Mouse (Mus musculus): ENCODE data around the gene Hist1h2bl. TPM values are rescaled to one million over a fixed set of nuclear protein-coding genes. Genes with fewer than 3 reads are reported as not detected.

The Hist1h2bl gene
- polyA plus RNA-seq, 1 experiment, result 14.2 TPM

Other genes starting within 250 kb of the Hist1h2bl start
- 0.10 TPM in 1 of 2 replicates, not detected in the other for gene Nkapl, start 247.6 kb downstream of the Hist1h2bl start, polyA plus RNA-seq (2012; rRNA removed)
- 0.21 and 0.44 TPM in 2 replicates for gene Zkscan4, start 237.2 kb downstream of the Hist1h2bl start, polyA plus RNA-seq (2012; rRNA removed)
- not detected in 2 replicates for gene Gm10065, start 236.7 kb downstream of the Hist1h2bl start, polyA plus RNA-seq (2012; rRNA removed)
- 0.08 and 0.09 TPM in 2 replicates for gene AK157302, start 220.9 kb downstream of the Hist1h2bl start, polyA plus RNA-seq (2012; rRNA removed)
- gene Gm11273, start 214.7 kb downstream of the Hist1h2bl start, polyA plus RNA-seq (2012; rRNA removed), result 23.7 and 33.7 TPM in 2 replicates
- gene Zkscan8, start 185.0 kb downstream of the Hist1h2bl start, polyA plus RNA-seq (2012; rRNA removed), result 1.7 and 2.7 TPM in 2 replicates
- not detected in 2 replicates for gene Olfr1366, start 173.3 kb downstream of the Hist1h2bl start, polyA plus RNA-seq (2012; rRNA removed)
- not detected in 2 replicates for gene Olfr1535, start 156.2 kb downstream of the Hist1h2bl start, polyA plus RNA-seq (2012; rRNA removed)
- not detected in 2 replicates for gene Olfr1364, start 134.4 kb downstream of the Hist1h2bl start, polyA plus RNA-seq (2012; rRNA removed)
- gene Olfr1362, start 102.1 kb downstream of the Hist1h2bl start, polyA plus RNA-seq (2012; rRNA removed), result not detected in 2 replicates
- not detected in 2 replicates for gene Olfr11, start 73.6 kb downstream of the Hist1h2bl start, polyA plus RNA-seq (2012; rRNA removed)
- gene Olfr1361, start 52.8 kb downstream of the Hist1h2bl start, polyA plus RNA-seq (2012; rRNA removed), result not detected in 2 replicates
- not detected in 2 replicates for gene Olfr1360, start 38.7 kb downstream of the Hist1h2bl start, polyA plus RNA-seq (2012; rRNA removed)
- not detected in 2 replicates for gene Olfr1359, start 18.0 kb downstream of the Hist1h2bl start, polyA plus RNA-seq (2012; rRNA removed)
- gene Hist1h2ai, start 279 bp upstream of the Hist1h2bl start, polyA plus RNA-seq (2012; rRNA removed), result 23.0 and 39.3 TPM in 2 replicates
- gene Hist1h3h, start 1.5 kb upstream of the Hist1h2bl start, polyA plus RNA-seq (2012; rRNA removed), result 33.4 and 59.9 TPM in 2 replicates
- gene Hist1h2bm, start 5.9 kb upstream of the Hist1h2bl start, polyA plus RNA-seq (2012; rRNA removed), result 4.5 and 5.5 TPM in 2 replicates
- 3.6 and 5.5 TPM in 2 replicates for gene Hist1h4j, start 18.9 kb upstream of the Hist1h2bl start, polyA plus RNA-seq (2012; rRNA removed)
- 44.1 and 68.7 TPM in 2 replicates for gene Hist1h4k, start 34.4 kb upstream of the Hist1h2bl start, polyA plus RNA-seq (2012; rRNA removed)
- 14.9 and 16.4 TPM in 2 replicates for gene Hist1h2ak, start 37.7 kb upstream of the Hist1h2bl start, polyA plus RNA-seq (2012; rRNA removed)
- gene Hist1h2bn, start 38.0 kb upstream of the Hist1h2bl start, polyA plus RNA-seq (2012; rRNA removed), result 3.5 and 9.7 TPM in 2 replicates
- gene Hist1h1b, start 64.5 kb upstream of the Hist1h2bl start, polyA plus RNA-seq (2012; rRNA removed), result 4.2 and 4.5 TPM in 2 replicates
- 46.3 and 55.3 TPM in 2 replicates for gene Hist1h3i, start 67.2 kb upstream of the Hist1h2bl start, polyA plus RNA-seq (2012; rRNA removed)
- gene Hist1h2an, start 71.1 kb upstream of the Hist1h2bl start, polyA plus RNA-seq (2012; rRNA removed), result 7.4 and 15.3 TPM in 2 replicates
- gene Hist1h2bp, start 71.3 kb upstream of the Hist1h2bl start, polyA plus RNA-seq (2012; rRNA removed), result 2.1 and 5.4 TPM in 2 replicates
- 23.8 and 61.7 TPM in 2 replicates for gene Hist1h2bq, start 94.1 kb upstream of the Hist1h2bl start, polyA plus RNA-seq (2012; rRNA removed)
- not detected in 2 replicates for gene Hist1h2ao, start 94.3 kb upstream of the Hist1h2bl start, polyA plus RNA-seq (2012; rRNA removed)
- gene Hist1h4m, start 95.6 kb upstream of the Hist1h2bl start, polyA plus RNA-seq (2012; rRNA removed), result 0.98 TPM in 1 of 2 replicates, not detected in the other
- gene Hist1h4n, start 116.1 kb upstream of the Hist1h2bl start, polyA plus RNA-seq (2012; rRNA removed), result 38.1 and 56.7 TPM in 2 replicates
- 253 and 504 TPM in 2 replicates for gene Hist1h2ap, start 117.4 kb upstream of the Hist1h2bl start, polyA plus RNA-seq (2012; rRNA removed)
- gene Hist1h2br, start 117.6 kb upstream of the Hist1h2bl start, polyA plus RNA-seq (2012; rRNA removed), result 19.9 and 53.9 TPM in 2 replicates
- 0.10 and 0.29 TPM in 2 replicates for gene Zfp184, start 229.0 kb upstream of the Hist1h2bl start, polyA plus RNA-seq (2012; rRNA removed)

Measured in large intestine, adult 2 months (tissue).